Mouse (Mus musculus): ENCODE measurements at regions not wholly inside any gene's neighbourhood (a gene's known extent, or its start where the extent isn't known, plus 50 kb on each side); places are given as distances from the start of the nearest gene placed in this dataset.

DNA sequence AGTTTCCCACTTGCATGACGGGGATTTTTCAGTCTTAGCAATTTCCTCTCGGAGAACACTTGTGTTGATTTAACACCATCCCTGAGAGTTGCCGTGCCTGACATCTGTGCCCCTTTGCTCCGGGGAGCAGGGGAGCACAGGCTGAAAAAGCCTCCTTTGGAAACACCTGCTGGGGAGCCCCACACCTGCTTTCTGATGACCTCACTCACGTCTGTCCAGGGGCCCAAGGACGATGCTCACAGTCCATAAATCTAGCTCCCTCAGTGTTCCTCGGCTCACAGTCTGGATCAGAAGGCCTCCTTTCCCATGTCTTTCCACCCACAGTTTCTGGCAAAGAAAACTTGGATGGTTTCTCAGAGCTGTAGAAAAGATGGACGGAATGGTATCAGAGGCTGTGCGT, 208.7 kb downstream of the Pmp22 start:
- DNase-seq (ENCODE audit: low spot score) = no peak
- H3K27me3 ChIP-seq (ENCODE audit: insufficient read depth, low read length) = no peaks in the 10 kb centered on the region
- H3K36me3 ChIP-seq (ENCODE audit: insufficient read depth, low read length) = no peaks in the 10 kb centered on the region
- no peak for ATAC-seq (ENCODE audit: low FRiP score)
- no peak overlapping the region for H3K4me3 ChIP-seq (ENCODE audit: low read depth, low read length)
- H3K9ac ChIP-seq (replicated peaks; ENCODE audit: low read length, poor library complexity, severe bottlenecking) = no peak overlapping the region
- H3K4me2 ChIP-seq (ENCODE audit: low read depth, low read length, poor library complexity, severe bottlenecking) = no peak overlapping the region
- H3K9me3 ChIP-seq (ENCODE audit: low read length) = no peaks in the 10 kb centered on the region
- 87% methylated on average over 9 of the region's 9 CpGs for WGBS
- no peaks in the 10 kb centered on the region for H3K4me1 ChIP-seq (ENCODE audit: insufficient read depth, low read length)
- no peak for TF ChIP-seq CTCF (IDR thresholded peaks at IDR 0.05)
- H3K27ac ChIP-seq (ENCODE audit: low read depth, low read length) = no peak overlapping the region

DNA sequence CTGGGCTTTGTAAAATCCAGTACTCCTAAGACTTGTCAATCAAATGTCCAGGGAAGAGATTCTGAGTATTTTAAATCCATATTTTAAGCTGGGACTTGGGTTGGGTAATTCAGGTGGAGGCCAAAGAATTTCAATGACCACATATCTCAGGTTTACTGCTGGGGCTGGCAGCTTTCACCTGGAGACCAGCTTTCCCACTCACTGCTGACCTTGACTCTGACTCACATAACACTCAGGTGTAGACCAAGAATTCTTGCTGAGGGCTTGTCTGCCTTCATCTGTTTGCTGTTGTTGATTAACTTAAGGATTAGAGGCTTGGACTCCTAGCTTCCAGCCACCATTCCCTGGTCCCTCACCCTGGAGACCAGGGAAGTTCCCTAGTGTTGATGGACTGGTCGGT, 209.5 kb downstream of the Pmp22 start:
- no peak overlapping the region for H3K4me3 ChIP-seq (ENCODE audit: low read depth, low read length)
- ATAC-seq (ENCODE audit: low FRiP score) (no peak), DNase-seq (ENCODE audit: low spot score) (no peak)
- H3K4me1 ChIP-seq (ENCODE audit: insufficient read depth, low read length) = no peaks in the 10 kb centered on the region
- no peak overlapping the region for H3K27ac ChIP-seq (ENCODE audit: low read depth, low read length)
- no peaks in the 10 kb centered on the region for H3K27me3 ChIP-seq (ENCODE audit: insufficient read depth, low read length)
- H3K4me2 ChIP-seq (ENCODE audit: low read depth, low read length, poor library complexity, severe bottlenecking) = no peak overlapping the region
- H3K9ac ChIP-seq (replicated peaks; ENCODE audit: low read length, poor library complexity, severe bottlenecking) = no peak overlapping the region
- 91% methylated on average over 1 of the region's 1 CpGs for WGBS
- no peak for TF ChIP-seq CTCF (IDR thresholded peaks at IDR 0.05)
- H3K9me3 ChIP-seq (ENCODE audit: low read length) = no peaks in the 10 kb centered on the region
- H3K36me3 ChIP-seq (ENCODE audit: insufficient read depth, low read length) = no peaks in the 10 kb centered on the region

DNA sequence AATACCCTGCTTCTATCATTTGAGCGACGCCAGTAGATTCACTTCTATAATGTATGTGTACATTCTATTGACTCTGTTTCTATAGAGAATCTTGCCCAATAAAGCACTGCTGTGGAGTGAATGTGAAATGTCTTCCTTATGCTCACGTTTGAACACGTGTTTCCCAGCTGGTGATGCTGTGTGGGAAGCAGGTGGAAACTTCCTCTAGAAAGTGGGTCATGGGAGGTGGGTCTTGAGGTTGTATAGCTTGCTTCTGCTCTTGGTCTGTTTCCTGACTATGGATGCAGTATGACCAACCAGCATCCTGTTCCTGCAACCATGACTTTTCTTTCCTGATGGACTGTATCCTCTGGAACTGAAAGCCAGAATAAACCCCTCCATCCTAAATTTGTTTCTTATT, 216.9 kb downstream of the Pmp22 start:
- WGBS = 87% methylated on average over 4 of the region's 4 CpGs

DNA sequence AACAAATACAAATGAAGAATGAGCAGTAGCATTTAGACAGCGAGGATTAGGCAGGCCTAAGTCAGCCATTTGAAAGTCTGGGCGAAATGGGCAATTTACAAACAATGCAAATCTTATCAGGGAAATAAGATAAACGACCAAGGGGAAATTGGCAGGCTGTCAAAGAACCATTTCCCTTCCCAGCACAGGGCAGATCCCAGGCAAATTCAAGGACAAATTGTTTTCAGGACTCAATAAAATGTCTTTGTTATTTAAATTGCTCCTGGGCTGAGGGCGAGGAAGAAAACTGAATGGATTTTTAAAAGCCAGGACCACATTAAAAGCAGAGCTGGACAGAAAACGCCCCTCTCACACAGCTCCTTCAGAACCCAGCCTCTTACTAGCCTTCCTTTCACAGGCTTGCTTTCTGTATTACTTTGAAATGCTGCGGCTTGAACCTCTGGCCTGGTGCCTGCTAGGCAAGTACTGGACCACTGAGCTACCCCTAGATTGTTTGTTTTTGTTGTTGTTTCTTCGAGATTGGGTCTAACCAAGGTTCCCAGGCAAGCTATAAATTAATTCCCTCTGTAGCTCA, 221.4 kb downstream of the Pmp22 start:
- WGBS = 27% methylated on average over 7 of the region's 7 CpGs

More for the DNA sequence above, 216.9 kb downstream of the Pmp22 start:
- no peak overlapping the region for H3K4me2 ChIP-seq (ENCODE audit: low read depth, low read length, poor library complexity, severe bottlenecking)
- no peaks in the 10 kb centered on the region for H3K27me3 ChIP-seq (ENCODE audit: insufficient read depth, low read length)
- no peak overlapping the region for H3K27ac ChIP-seq (ENCODE audit: low read depth, low read length)
- H3K4me1 ChIP-seq (ENCODE audit: insufficient read depth, low read length) = no peaks in the 10 kb centered on the region
- no peaks in the 10 kb centered on the region for H3K9me3 ChIP-seq (ENCODE audit: low read length)
- no peak for DNase-seq (ENCODE audit: low spot score)
- no peak overlapping the region for H3K9ac ChIP-seq (replicated peaks; ENCODE audit: low read length, poor library complexity, severe bottlenecking)
- TF ChIP-seq CTCF (IDR thresholded peaks at IDR 0.05) = no peak
- no peaks in the 10 kb centered on the region for H3K36me3 ChIP-seq (ENCODE audit: insufficient read depth, low read length)
- no peak overlapping the region for H3K4me3 ChIP-seq (ENCODE audit: low read depth, low read length)
- no peak for ATAC-seq (ENCODE audit: low FRiP score)

DNA sequence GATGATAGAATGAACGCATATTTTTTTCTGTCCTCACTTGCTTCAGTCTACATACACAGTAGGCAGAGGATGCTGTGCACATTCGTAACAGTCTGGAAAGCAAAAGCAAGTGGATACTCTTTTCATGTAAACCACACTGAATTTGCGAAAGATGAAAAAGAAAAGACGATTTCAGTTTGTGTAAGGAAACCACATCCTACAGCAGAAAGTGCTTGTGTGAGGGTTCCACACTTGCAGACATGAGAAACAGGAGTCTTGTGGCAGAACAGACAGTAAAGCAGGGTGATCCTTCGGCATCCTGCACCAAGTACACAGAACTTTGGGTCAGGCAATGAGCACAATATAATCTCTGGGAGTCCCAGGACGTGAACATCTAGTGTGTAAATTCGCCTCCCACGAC, 223.2 kb downstream of the Pmp22 start:
- H3K36me3 ChIP-seq (ENCODE audit: insufficient read depth, low read length) = no peaks in the 10 kb centered on the region
- no peak for DNase-seq (ENCODE audit: low spot score)
- H3K4me3 ChIP-seq (ENCODE audit: low read depth, low read length) = no peak overlapping the region
- 0 out of 2 replicates have a peak overlapping the region, but pooled peaks have one; percentile 18 for H3K27ac ChIP-seq (ENCODE audit: low read depth, low read length)
- no peak for TF ChIP-seq CTCF (IDR thresholded peaks at IDR 0.05)
- H3K4me2 ChIP-seq (ENCODE audit: low read depth, low read length, poor library complexity, severe bottlenecking) = no peak overlapping the region
- H3K9ac ChIP-seq (replicated peaks; ENCODE audit: low read length, poor library complexity, severe bottlenecking) = no peak overlapping the region
- WGBS = 91% methylated on average over 8 of the region's 8 CpGs
- H3K4me1 ChIP-seq (ENCODE audit: insufficient read depth, low read length) = no peaks in the 10 kb centered on the region
- H3K27me3 ChIP-seq (ENCODE audit: insufficient read depth, low read length) = no peaks in the 10 kb centered on the region
- H3K9me3 ChIP-seq (ENCODE audit: low read length) = no peaks in the 10 kb centered on the region
- no peak for ATAC-seq (ENCODE audit: low FRiP score)

More for the DNA sequence above, 221.4 kb downstream of the Pmp22 start:
- no peaks in the 10 kb centered on the region for H3K27me3 ChIP-seq (ENCODE audit: insufficient read depth, low read length)
- no peak overlapping the region for H3K9ac ChIP-seq (replicated peaks; ENCODE audit: low read length, poor library complexity, severe bottlenecking)
- DNase-seq (ENCODE audit: low spot score) = no peak
- no peak overlapping the region for H3K27ac ChIP-seq (ENCODE audit: low read depth, low read length)
- no peaks in the 10 kb centered on the region for H3K9me3 ChIP-seq (ENCODE audit: low read length)
- TF ChIP-seq CTCF (IDR thresholded peaks at IDR 0.05) = no peak
- ATAC-seq (ENCODE audit: low FRiP score) = no peak
- no peaks in the 10 kb centered on the region for H3K4me1 ChIP-seq (ENCODE audit: insufficient read depth, low read length)
- no peaks in the 10 kb centered on the region for H3K36me3 ChIP-seq (ENCODE audit: insufficient read depth, low read length)
- H3K4me2 ChIP-seq (ENCODE audit: low read depth, low read length, poor library complexity, severe bottlenecking) = no peak overlapping the region
- no peak overlapping the region for H3K4me3 ChIP-seq (ENCODE audit: low read depth, low read length)

DNA sequence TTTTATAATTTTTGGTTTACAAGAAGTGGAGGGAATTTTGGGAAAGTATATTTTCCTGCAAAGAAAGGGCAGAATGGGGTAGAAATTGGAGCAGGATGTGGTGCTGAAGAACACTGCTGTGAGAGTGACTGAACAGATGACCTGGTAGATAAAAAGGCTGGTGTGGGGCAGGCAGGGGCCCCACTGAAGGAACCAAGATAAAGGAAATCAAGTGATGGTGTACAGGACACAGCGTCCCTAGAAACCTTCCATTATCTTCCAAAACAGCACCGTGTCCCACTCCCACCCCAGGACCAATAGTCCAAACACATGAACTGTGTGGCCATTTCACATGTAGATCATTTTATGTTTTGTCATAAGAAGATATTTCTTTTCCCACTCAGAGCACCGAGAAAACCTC, 224.2 kb downstream of the Pmp22 start:
- Histone ChIP-seq H3K4me1 (ENCODE audit: insufficient read depth, low read length) (no peaks in the 10 kb centered on the region), H3K36me3 (ENCODE audit: insufficient read depth, low read length) (no peaks in the 10 kb centered on the region), H3K9me3 (ENCODE audit: low read length) (no peaks in the 10 kb centered on the region), H3K4me3 (ENCODE audit: low read depth, low read length) (no peak overlapping the region), H3K9ac (replicated peaks; ENCODE audit: low read length, poor library complexity, severe bottlenecking) (no peak overlapping the region), H3K27ac (ENCODE audit: low read depth, low read length) (no peak overlapping the region), H3K4me2 (ENCODE audit: low read depth, low read length, poor library complexity, severe bottlenecking) (no peak overlapping the region), H3K27me3 (ENCODE audit: insufficient read depth, low read length) (no peaks in the 10 kb centered on the region)
- no peak for DNase-seq (ENCODE audit: low spot score)
- no peak for TF ChIP-seq CTCF (IDR thresholded peaks at IDR 0.05)
- 91% methylated on average over 3 of the region's 3 CpGs for WGBS
- ATAC-seq (ENCODE audit: low FRiP score) = no peak
